Mouse (Mus musculus) heart, embryonic 15.5 days (tissue): ENCODE measurements around the gene Serpinb8. TPM values are rescaled to one million over a fixed set of nuclear protein-coding genes. Genes with fewer than 3 reads are reported as not detected.

Experiments
- ATAC-seq: fragments of 200-750 bp; cut with Nextera tagmentation; replicated peaks from 2 replicates; pipeline ENCODE4 v1.8.0; 2017; ENCODE audit warnings: low read depth, moderate TSS enrichment; ENCODE audit not compliant: insufficient number of reproducible peaks, insufficient read depth, low FRiP score
- H3K27ac ChIP-seq: fragments of 300-500 bp; sonication (generic); 2 replicates; pipeline ENCODE4 v1.5.1; 2015; ENCODE audit warnings: mild to moderate bottlenecking, inconsistent platforms
- H3K27me3 ChIP-seq: fragments of 300-500 bp; sonication (generic); 2 replicates; pipeline ENCODE4 v1.6.1; 2015; ENCODE audit warnings: inconsistent platforms
- H3K36me3 ChIP-seq: fragments of 300-500 bp; sonication (generic); 2 replicates; pipeline ENCODE4 v1.6.1; 2015; ENCODE audit warnings: mild to moderate bottlenecking, inconsistent platforms
- H3K4me1 ChIP-seq: fragments of 300-500 bp; sonication (generic); replicated peaks from 2 replicates; pipeline ENCODE4 v1.6.1; 2015; ENCODE audit warnings: inconsistent platforms
- H3K4me2 ChIP-seq: fragments of 300-500 bp; sonication (generic); 2 replicates; pipeline ENCODE4 v1.6.1; 2015; ENCODE audit warnings: inconsistent platforms, mild to moderate bottlenecking, moderate library complexity
- H3K4me3 ChIP-seq: fragments of 300-500 bp; sonication (generic); 2 replicates; pipeline ENCODE4 v1.5.1; 2015; ENCODE audit warnings: mild to moderate bottlenecking, inconsistent platforms
- H3K9ac ChIP-seq: fragments of 300-500 bp; sonication (generic); 2 replicates; pipeline ENCODE4 v1.6.1; 2015; ENCODE audit warnings: mild to moderate bottlenecking, inconsistent platforms
- H3K9me3 ChIP-seq: fragments of 300-500 bp; sonication (generic); replicated peaks from 2 replicates; pipeline ENCODE4 v1.6.1; 2016; ENCODE audit warnings: inconsistent platforms
- WGBS: fragments of 180-500 bp; shearing (Covaris S2); methylation state at CpG from one replicate; pipeline ENCODE4 v1.1.7; 2015; ENCODE audit warnings: mixed read lengths; 5-methylcytosine and 5-hydroxymethylcytosine counted together
- polyA plus RNA-seq: library from polyadenylated mRNA; unstranded; fragments of >200 nt; fragmentation: Nextera tagmentation; extraction: Ambion mirVana; gene quantifications from 2 replicates; pipeline ENCODE4 v1.2.1, GENCODE M21; 2015

Serpinb8 gene
- polyA plus RNA-seq, 1 experiment from 2014 or later: 3.5 TPM

DNA sequence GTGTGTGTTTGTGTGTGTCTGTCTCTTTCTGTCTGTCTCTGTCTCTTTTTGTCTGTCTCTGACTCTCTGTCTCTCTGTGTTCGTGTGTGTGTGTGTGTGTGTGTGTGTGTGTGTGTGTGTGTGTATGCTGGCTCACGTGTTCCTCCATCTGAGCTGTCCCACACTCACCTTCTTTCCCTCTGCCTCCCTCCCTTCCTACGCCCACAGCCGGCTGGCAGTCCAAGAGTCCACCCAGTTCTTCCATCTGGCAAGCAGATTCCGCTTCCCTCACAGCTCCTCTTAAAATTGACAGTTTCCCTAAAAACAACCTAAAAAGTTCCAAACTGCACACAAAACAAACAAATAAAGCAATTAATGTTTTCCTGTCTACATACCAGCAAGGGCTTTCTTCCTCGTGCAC is 55.3 kb downstream of the Serpinb8 start:
- no peak overlapping the region for H3K4me3 ChIP-seq
- no peak overlapping the region for H3K27ac ChIP-seq
- ATAC-seq: no peak
- H3K9ac ChIP-seq: no peak overlapping the region
- H3K36me3 ChIP-seq: no peaks in the 10 kb centered on the region
- peaks cover 16% of the 10 kb centered on the region; the same call in 1 of the 2 replicates for H3K4me1 ChIP-seq
- WGBS: 64% methylated on average over 6 of the region's 6 CpGs
- H3K9me3 ChIP-seq: no peaks in the 10 kb centered on the region
- H3K4me2 ChIP-seq: no peak overlapping the region
- H3K27me3 ChIP-seq: no peaks in the 10 kb centered on the region

DNA sequence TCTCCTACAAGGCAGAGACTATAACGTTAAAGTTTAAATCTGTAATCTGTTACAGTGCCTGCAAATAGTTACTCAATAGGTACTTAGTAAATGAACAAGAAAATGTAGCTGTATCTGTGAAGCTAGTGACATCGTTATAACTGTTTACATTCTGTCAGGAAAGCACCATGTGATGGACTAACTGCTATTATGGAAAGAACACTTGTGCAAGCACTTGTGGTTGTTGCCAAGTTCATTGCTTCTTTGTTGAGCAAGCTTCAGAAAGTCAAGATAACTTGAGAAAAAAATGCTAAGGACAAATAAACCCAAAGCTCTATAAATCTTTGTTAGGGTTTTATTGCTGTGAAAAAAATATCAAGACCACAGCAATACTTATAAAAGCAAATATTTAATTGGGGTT is 67.9 kb downstream of the Serpinb8 start:
- Histone ChIP-seq H3K9ac (no peak overlapping the region), H3K9me3 (no peaks in the 10 kb centered on the region), H3K4me2 (no peak overlapping the region), H3K27me3 (no peaks in the 10 kb centered on the region), H3K4me3 (no peak overlapping the region), H3K36me3 (no peaks in the 10 kb centered on the region), H3K27ac (no peak overlapping the region), H3K4me1 (no peaks in the 10 kb centered on the region)
- ATAC-seq: no peak
- WGBS: 64% methylated on average over 2 of the region's 2 CpGs

Other genes with a start within 250 kb of the Serpinb8 start
- gene Serpinb11, start 228.8 kb upstream of the Serpinb8 start, polyA plus RNA-seq: 0.19 TPM in 1 of 2 replicates, not detected in the other
- 0.08 and 0.13 TPM in 2 replicates for gene Serpinb7, start 190.4 kb upstream of the Serpinb8 start, polyA plus RNA-seq
- 0.23 and 0.24 TPM in 2 replicates for gene Serpinb2, start 78.6 kb upstream of the Serpinb8 start, polyA plus RNA-seq